ENCODE assay signal across 9 mouse cellular contexts in the genomic region with DNA sequence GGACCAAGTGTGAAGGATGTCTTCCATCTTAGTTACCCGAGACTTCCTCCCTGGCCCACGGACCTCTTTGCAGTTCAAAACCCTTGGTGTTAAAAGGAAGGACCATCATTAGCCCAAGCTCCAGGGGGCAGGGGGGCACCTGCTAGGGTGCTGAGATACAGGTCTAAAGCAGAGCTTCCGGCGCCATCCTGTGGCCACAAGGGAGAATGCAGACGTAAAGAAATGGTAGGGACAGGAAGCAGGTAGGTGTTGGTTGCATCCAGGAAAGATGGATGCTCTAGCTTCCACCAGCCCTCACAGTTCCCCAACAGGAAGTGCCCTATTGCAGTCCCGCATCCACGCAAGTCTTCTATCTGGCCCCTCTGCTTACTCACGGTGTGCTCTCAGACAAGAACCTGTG. TPM values are rescaled to one million over a fixed set of nuclear protein-coding genes. Genes with fewer than 3 reads are reported as not detected.
DNase-seq lines count a peak whose midpoint lies in the region; ATAC-seq and TF ChIP-seq lines count a peak whose summit lies in the region.
"Had no signal": no experiment of that assay in that cellular context is flagged by ENCODE, and none has a peak within 500 bp of the region (broad histone marks: within the 10 kb centered on the region; RNA-seq: fewer than 3 reads in every experiment).

No protein-coding gene starts in this region.

- no peaks in the 10 kb centered on the region for H3K9me3 ChIP-seq in liver, embryonic 14.5 days (ENCODE audit: control insufficient read depth, low read length)

- ATAC-seq in liver, embryonic 14.5 days (ENCODE audit: insufficient read depth), result no peak

- peaks cover 13% of the 10 kb centered on the region for H3K27me3 ChIP-seq in liver, embryonic 14.5 days (ENCODE audit: control insufficient read depth, insufficient read depth, low read length)
- H3K27me3 ChIP-seq in testis, adult 2 months (ENCODE audit: control insufficient read depth, insufficient read depth, low read length), result no peaks in the 10 kb centered on the region

- no peak for TF ChIP-seq EP300 in liver, embryonic 14.5 days (IDR thresholded peaks at IDR 0.05; ENCODE audit: low read depth)

- H3K27ac ChIP-seq in liver, embryonic 14.5 days, result no peak overlapping the region
- H3K27ac ChIP-seq in testis, adult 2 months (ENCODE audit: control insufficient read depth, insufficient read depth, low read depth, low read length), result no peak overlapping the region

- no peak overlapping the region for H3K9ac ChIP-seq in liver, embryonic 14.5 days (replicated peaks)

- peak; percentile 34 to 74 for DNase-seq in adrenal gland, adult (ENCODE audit: inconsistent age in 2 of 2, low spot score in 1 of 2)
- no peak for DNase-seq in adrenal gland, adult 18-20 months (ENCODE audit: low spot score in 2 of 2)
- no peak for DNase-seq in liver, embryonic 14.5 days (ENCODE audit: low read depth in 3 of 3, low spot score in 3 of 3)
- DNase-seq in liver, result no peak
- peak; percentile 23 for DNase-seq in cerebellum, adult 9-11 months
- peak; percentile 67 to 71 for DNase-seq in kidney, postnatal 4 days
- peak; percentile 53 for DNase-seq in lung, postnatal 14 days

- H3K4me1 ChIP-seq in liver, embryonic 14.5 days (replicated peaks; ENCODE audit: control insufficient read depth in 2 of 2, insufficient read depth in 2 of 2, low read length in 1 of 2), result 0 out of 4 replicates have a peak, but pooled peaks cover 0 to 2% of the 10 kb centered on the region in 2 experiments
- peaks cover 17% of the 10 kb centered on the region for H3K4me1 ChIP-seq in testis, adult 2 months (ENCODE audit: control insufficient read depth, insufficient read depth, low read length)

- peak; percentile 68 for TF ChIP-seq CTCF in liver, embryonic 14.5 days (IDR thresholded peaks at IDR 0.05; ENCODE audit: low read depth)
- peak; percentile 77; the same call in 1 of the 2 replicates for TF ChIP-seq CTCF in testis, adult 2 months (IDR thresholded peaks at IDR 0.05; ENCODE audit: control insufficient read depth, insufficient read depth, insufficient replicate concordance, low read depth, low read length)

- no peak for TF ChIP-seq POLR2A in testis, adult 2 months (IDR thresholded peaks at IDR 0.05; ENCODE audit: control insufficient read depth, low read depth, low read length)

- H3K36me3 ChIP-seq in liver, embryonic 14.5 days (replicated peaks; ENCODE audit: control insufficient read depth, insufficient read depth, low read depth), result no peaks in the 10 kb centered on the region
- H3K36me3 ChIP-seq in testis, adult 2 months (ENCODE audit: control insufficient read depth, insufficient read depth, low read length), result no peaks in the 10 kb centered on the region

- H3K4me2 ChIP-seq in liver, embryonic 14.5 days (ENCODE audit: low read depth), result no peak overlapping the region

- WGBS in liver, embryonic 14.5 days (ENCODE audit: insufficient replicate concordance), result 7% methylated on average over 8 of the region's 8 CpGs

- H3K4me3 ChIP-seq in liver, embryonic 14.5 days (ENCODE audit: insufficient read depth in 1 of 2, low read depth in 2 of 2, low read length in 2 of 2), result no peak overlapping the region
- no peak overlapping the region for H3K4me3 ChIP-seq in testis, adult 2 months (ENCODE audit: control insufficient read depth, low read depth, low read length)
- H3K4me3 ChIP-seq: myocyte had no signal

RNA-seq across cellular contexts. Expression of a gene that starts 1.9 kb away (rescaled TPM):
- 10 to 100 TPM; 21.8 to 45.7 TPM for total RNA-seq in adrenal gland, adult 18-20 months (2021)
- 5.0 and 10.1 TPM in 2 replicates for polyA plus RNA-seq in liver, embryonic 14.5 days (2012; rRNA removed)
- 19.9 and 20.8 TPM in 2 replicates for polyA plus RNA-seq in liver, embryonic 14.5 days (2014; fragmentation: Nextera tagmentation; extraction: Ambion mirVana)
- polyA plus RNA-seq in testis, adult 2 months (2012; rRNA removed), result 2.2 and 2.8 TPM in 2 replicates

RNA-seq across cellular contexts. Expression of a gene that starts 16.0 kb away (rescaled TPM):
- not detected for total RNA-seq in adrenal gland, adult 18-20 months (2021)
- 0.06 and 0.08 TPM in 2 replicates for polyA plus RNA-seq in liver, embryonic 14.5 days (2012; rRNA removed)
- polyA plus RNA-seq in liver, embryonic 14.5 days (2014; fragmentation: Nextera tagmentation; extraction: Ambion mirVana), result 0.05 TPM in 1 of 2 replicates, not detected in the other
- polyA plus RNA-seq in testis, adult 2 months (2012; rRNA removed), result 0.04 and 0.05 TPM in 2 replicates

RNA-seq across cellular contexts. Expression of a gene that starts 18.0 kb away (rescaled TPM):
- total RNA-seq in adrenal gland, adult 18-20 months (2021), result 1 to 10 TPM in 1 of 2 experiments, under 1 TPM in 1; 0.76 to 1.7 TPM
- 0.16 and 0.44 TPM in 2 replicates for polyA plus RNA-seq in liver, embryonic 14.5 days (2012; rRNA removed)
- polyA plus RNA-seq in liver, embryonic 14.5 days (2014; fragmentation: Nextera tagmentation; extraction: Ambion mirVana), result not detected in 2 replicates
- polyA plus RNA-seq in testis, adult 2 months (2012; rRNA removed), result 0.19 and 0.26 TPM in 2 replicates

RNA-seq across cellular contexts. Expression of a gene that starts 54.4 kb away (rescaled TPM):
- total RNA-seq in adrenal gland, adult 18-20 months (2021), result 1 to 10 TPM; 1.6 to 3.7 TPM
- not detected in 2 replicates for polyA plus RNA-seq in liver, embryonic 14.5 days (2012; rRNA removed)
- not detected in 2 replicates for polyA plus RNA-seq in liver, embryonic 14.5 days (2014; fragmentation: Nextera tagmentation; extraction: Ambion mirVana)
- 3.4 and 4.2 TPM in 2 replicates for polyA plus RNA-seq in testis, adult 2 months (2012; rRNA removed)
- polyA plus RNA-seq: myocyte had no signal

RNA-seq across cellular contexts. Expression of a gene that starts 56.7 kb away (rescaled TPM):
- 100 to 1,000 TPM; 133 to 150 TPM for total RNA-seq in adrenal gland, adult 18-20 months (2021)
- 9.7 and 10.8 TPM in 2 replicates for polyA plus RNA-seq in liver, embryonic 14.5 days (2012; rRNA removed)
- polyA plus RNA-seq in liver, embryonic 14.5 days (2014; fragmentation: Nextera tagmentation; extraction: Ambion mirVana), result 23.8 and 25.4 TPM in 2 replicates
- 12.2 and 16.6 TPM in 2 replicates for polyA plus RNA-seq in testis, adult 2 months (2012; rRNA removed)

Comparison
In these comparisons a context has a peak if more than half of its experiments do, and no peak if none do; other contexts are left out.
1. DNase-seq: peak in adrenal gland, adult (2 of 2), cerebellum, adult 9-11 months (single experiment), kidney, postnatal 4 days (2 of 2) and lung, postnatal 14 days (single experiment); none in adrenal gland, adult 18-20 months (0 of 2), liver, embryonic 14.5 days (0 of 3) and liver (single experiment).